Mouse (Mus musculus) limb, embryonic 10.5 days (tissue): ENCODE data around the gene Ppfibp2. TPM values are rescaled to one million over a fixed set of nuclear protein-coding genes. Genes with fewer than 3 reads are reported as not detected.

Experiments used
- DNase-seq: peaks from one replicate; pipeline ENCODE4 v3.0.0-alpha.2; 2017; ENCODE audit warnings: low spot score
- H3K27ac ChIP-seq: fragments of 300-500 bp; sonication (generic); 2 replicates; pipeline ENCODE4 v1.5.1; 2016; ENCODE audit warnings: mild to moderate bottlenecking
- H3K27me3 ChIP-seq: fragments of 300-500 bp; sonication (generic); 2 replicates; pipeline ENCODE4 v1.6.1; 2016; ENCODE audit warnings: low read depth, mild to moderate bottlenecking; ENCODE audit not compliant: poor library complexity, severe bottlenecking
- H3K36me3 ChIP-seq: fragments of 300-500 bp; sonication (generic); 2 replicates; pipeline ENCODE4 v1.6.1; 2016; ENCODE audit warnings: mild to moderate bottlenecking, moderate library complexity
- H3K4me1 ChIP-seq: fragments of 300-500 bp; sonication (generic); 2 replicates; pipeline ENCODE4 v1.6.1; 2016
- H3K4me3 ChIP-seq: fragments of 300-500 bp; sonication (generic); 2 replicates; pipeline ENCODE4 v1.5.1; 2016; ENCODE audit warnings: mild to moderate bottlenecking, moderate library complexity
- H3K9me3 ChIP-seq: fragments of 300-500 bp; sonication (generic); replicated peaks from 2 replicates; pipeline ENCODE4 v1.6.1; 2016; ENCODE audit warnings: mild to moderate bottlenecking
- WGBS: fragments of 180-500 bp; shearing (Covaris S2); methylation state at CpG from one replicate; pipeline ENCODE4 v1.1.7; 2016; 5-methylcytosine and 5-hydroxymethylcytosine counted together
- polyA plus RNA-seq: library from polyadenylated mRNA; unstranded; fragments of >200 nt; fragmentation: Nextera tagmentation; extraction: Ambion mirVana; gene quantifications from 2 replicates; pipeline ENCODE4 v1.2.1, GENCODE M21; 2016

The Ppfibp2 gene
- polyA plus RNA-seq, 1 experiment from 2014 or later = 24.9 TPM

DNA sequence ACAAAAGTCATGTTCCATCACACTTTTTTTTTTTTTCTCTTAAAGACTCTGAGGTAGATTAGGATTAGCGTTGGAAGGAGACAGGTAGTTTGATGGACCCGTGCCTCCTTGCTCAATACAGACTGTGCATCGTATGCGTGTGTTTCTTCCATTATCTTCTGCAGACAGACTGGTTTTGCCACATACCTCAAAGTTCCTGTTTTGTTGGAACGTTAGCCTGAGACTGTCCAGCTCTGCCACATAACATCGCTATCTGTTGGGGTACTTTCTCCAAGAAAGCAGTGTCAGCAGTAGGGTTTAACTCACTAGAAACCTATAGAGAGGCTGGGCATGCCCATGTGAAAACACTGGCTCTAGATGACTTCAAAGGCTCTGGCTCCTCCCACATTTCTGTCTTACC lies 61.4 kb downstream of the Ppfibp2 start:
- H3K9me3 ChIP-seq = no peaks in the 10 kb centered on the region
- WGBS = 92% methylated on average over 6 of the region's 6 CpGs
- no peak overlapping the region for H3K27ac ChIP-seq
- H3K27me3 ChIP-seq = no peaks in the 10 kb centered on the region
- no peaks in the 10 kb centered on the region for H3K36me3 ChIP-seq
- no peak for DNase-seq
- H3K4me1 ChIP-seq = peaks cover 12% of the 10 kb centered on the region
- no peak overlapping the region for H3K4me3 ChIP-seq

GRCm38 (mm10) chr7:107659186-107659918 lies 64.3 kb downstream of the Ppfibp2 start:
- WGBS = 85% methylated on average over 8 of the region's 8 CpGs
- no peaks in the 10 kb centered on the region for H3K36me3 ChIP-seq
- no peak overlapping the region for H3K27ac ChIP-seq
- no peak overlapping the region for H3K4me3 ChIP-seq
- no peaks in the 10 kb centered on the region for H3K9me3 ChIP-seq
- H3K4me1 ChIP-seq = peaks cover 31% of the 10 kb centered on the region
- no peaks in the 10 kb centered on the region for H3K27me3 ChIP-seq
- no peak for DNase-seq

DNA sequence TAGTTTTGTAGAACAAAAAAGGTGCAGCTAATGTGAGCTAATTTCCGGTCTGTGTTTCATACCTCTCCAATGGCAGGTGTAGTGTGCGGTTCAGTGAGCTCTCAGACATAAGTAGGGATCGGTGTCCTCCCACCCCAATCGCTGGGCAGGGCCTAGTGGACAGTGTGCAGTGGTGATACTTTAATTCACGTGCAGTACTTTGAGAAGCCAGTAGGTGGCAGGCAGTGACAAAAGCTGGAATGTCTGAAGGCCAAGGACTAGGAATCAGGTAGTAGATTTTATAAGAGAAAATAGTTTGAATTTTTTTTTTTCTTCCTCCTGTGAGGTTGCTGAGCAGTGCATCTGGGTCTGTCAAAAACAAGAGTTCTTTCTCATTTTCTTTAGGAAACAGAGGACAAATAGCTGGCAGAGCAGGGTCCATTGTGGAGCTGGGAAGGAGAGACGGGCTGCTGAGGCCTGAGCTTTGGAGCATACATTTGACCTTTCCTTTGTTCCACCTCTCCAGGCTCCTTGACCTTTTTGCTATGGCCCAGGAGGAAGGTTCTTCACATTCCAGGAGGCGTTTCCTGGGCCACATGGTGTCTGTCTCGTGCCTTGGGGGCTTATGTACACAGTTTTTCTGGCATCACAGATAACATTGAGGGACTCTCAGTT lies 66.3 kb downstream of the Ppfibp2 start:
- WGBS = 16% methylated on average over 8 of the region's 8 CpGs
- peak; percentile 78 for DNase-seq
- no peaks in the 10 kb centered on the region for H3K27me3 ChIP-seq
- H3K36me3 ChIP-seq = no peaks in the 10 kb centered on the region
- H3K9me3 ChIP-seq = no peaks in the 10 kb centered on the region
- H3K4me3 ChIP-seq = no peak overlapping the region
- peaks cover 49% of the 10 kb centered on the region for H3K4me1 ChIP-seq
- peak overlapping the region; percentile 96 for H3K27ac ChIP-seq

DNA sequence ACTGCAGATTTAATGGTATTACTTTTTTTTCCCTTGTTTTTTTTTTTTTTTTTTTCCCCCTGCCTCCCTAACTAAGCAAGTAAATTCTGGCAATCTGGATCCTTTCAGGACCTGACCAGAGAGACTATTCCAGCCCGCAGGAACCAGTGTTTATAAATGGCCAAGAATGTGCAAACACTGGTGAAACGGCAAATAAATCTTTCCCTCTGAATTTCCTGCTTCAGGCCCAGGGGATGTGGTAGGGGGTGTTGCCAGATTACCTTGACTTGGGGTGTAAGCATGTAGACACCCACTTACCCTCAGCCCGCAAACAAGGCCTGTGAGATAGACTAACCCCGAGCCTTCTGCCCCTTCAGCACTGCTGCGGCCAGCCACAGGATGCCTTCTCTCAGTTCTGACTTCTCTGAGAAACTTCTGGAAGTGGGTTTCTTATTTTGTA lies 66.9 kb downstream of the Ppfibp2 start:
- Histone ChIP-seq H3K36me3 (no peaks in the 10 kb centered on the region), H3K27me3 (no peaks in the 10 kb centered on the region), H3K27ac (peak overlapping the region; percentile 96), H3K4me1 (peaks cover 54% of the 10 kb centered on the region), H3K4me3 (no peak overlapping the region), H3K9me3 (no peaks in the 10 kb centered on the region)
- WGBS = 62% methylated on average over 5 of the region's 5 CpGs
- DNase-seq = peak; percentile 45

GRCm38 (mm10) chr7:107663621-107664020 lies 68.6 kb downstream of the Ppfibp2 start:
- H3K27me3 ChIP-seq = no peaks in the 10 kb centered on the region
- WGBS = 87% methylated on average over 6 of the region's 6 CpGs
- H3K9me3 ChIP-seq = no peaks in the 10 kb centered on the region
- DNase-seq = no peak
- no peak overlapping the region for H3K4me3 ChIP-seq
- peaks cover 71% of the 10 kb centered on the region for H3K4me1 ChIP-seq
- H3K27ac ChIP-seq = peak overlapping the region; percentile 96
- no peaks in the 10 kb centered on the region for H3K36me3 ChIP-seq

DNA sequence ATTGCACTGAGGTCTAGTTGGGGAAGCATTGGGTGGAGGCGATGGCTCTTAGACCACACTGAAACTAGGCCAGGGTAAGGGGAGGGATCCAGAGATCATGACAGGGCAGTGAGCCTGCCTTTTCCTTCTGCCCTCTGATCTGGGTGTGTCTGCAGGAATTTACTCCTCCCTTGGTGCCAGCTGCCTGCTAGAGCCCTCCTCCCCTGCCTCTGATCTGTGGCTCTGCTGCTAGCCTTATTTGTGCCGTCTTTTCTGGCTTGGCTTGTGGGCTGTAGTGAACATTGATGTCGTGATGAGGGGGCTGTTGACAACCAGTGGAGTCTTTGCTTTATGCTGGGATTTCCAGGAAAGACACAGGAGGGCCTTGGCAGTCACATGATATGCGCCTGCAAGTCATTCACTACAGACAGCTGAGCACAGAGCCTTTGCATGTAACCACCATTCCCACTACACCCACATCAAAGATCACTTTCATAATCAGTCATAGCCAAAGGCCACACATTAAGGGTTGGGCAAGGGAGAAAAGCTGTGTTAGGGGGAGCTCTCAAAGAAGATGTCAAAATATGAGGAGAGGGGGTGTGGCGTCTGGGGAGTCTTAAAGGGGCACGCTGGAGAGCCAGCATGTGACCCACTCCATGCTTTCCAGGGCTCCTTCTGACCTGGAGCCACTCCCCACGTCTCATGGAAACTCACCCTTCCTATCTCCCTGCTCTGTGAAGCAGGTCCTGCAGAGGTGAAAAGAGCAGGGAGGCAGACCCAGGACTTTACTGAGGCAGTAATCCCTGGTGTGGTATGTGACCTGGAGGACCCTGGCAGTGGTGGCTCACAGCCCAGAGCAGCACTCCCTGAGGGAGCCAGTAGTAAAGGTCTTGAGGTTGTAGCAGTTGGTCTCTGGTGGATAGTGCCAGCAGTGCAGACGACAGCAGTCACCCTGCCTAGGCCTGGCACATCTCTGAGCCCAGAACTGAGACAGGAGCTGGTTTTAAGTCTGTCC lies 69.4 kb downstream of the Ppfibp2 start:
- 30% methylated on average over 8 of the region's 8 CpGs for WGBS
- Histone ChIP-seq H3K36me3 (no peaks in the 10 kb centered on the region), H3K27me3 (no peaks in the 10 kb centered on the region), H3K9me3 (no peaks in the 10 kb centered on the region), H3K4me1 (peaks cover 73% of the 10 kb centered on the region), H3K27ac (peak overlapping the region; percentile 96), H3K4me3 (peak overlapping the region; percentile 59)
- DNase-seq = peak; percentile 51

GRCm38 (mm10) chr7:107665221-107665585 lies 70.2 kb downstream of the Ppfibp2 start:
- Histone ChIP-seq H3K4me3 (peak overlapping the region; percentile 59), H3K27ac (peak overlapping the region; percentile 96), H3K27me3 (no peaks in the 10 kb centered on the region), H3K4me1 (peaks cover 73% of the 10 kb centered on the region), H3K36me3 (peaks cover under 1% of the 10 kb centered on the region; the same call in 1 of the 2 replicates), H3K9me3 (no peaks in the 10 kb centered on the region)
- DNase-seq = no peak
- WGBS = 6% methylated on average over 4 of the region's 4 CpGs

DNA sequence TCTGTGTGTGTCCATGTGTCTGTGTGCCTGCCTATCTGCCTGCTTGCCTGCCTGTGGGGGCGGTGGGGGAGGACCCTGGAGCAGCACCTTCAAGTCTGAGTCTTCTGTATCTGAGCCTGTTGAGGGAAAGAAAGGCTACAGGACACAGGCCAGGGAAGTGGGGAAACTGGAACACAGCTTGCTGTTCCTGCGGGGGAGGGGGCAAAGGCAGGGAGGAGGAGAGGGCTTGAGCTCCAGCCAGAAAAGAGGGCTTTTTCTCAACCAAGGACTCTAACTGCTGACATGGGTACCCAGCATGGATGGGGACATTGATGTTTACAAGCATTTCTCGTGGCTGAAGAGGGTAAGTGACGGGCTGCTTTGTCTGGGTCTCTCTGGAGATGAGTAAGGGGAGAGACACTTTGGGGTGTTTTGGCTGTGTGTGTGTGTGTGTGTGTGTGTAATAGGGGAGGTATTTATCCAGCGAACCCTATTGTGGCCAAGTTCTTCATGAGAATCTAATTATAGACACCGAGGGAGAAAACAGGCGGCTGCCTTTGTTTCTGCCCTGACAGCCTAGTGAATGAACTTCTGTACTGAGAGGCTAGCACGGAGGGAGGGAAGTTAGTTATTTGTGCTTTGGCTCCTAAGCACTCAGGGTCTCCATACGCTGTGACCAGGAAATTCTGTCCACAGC lies 70.7 kb downstream of the Ppfibp2 start:
- peak; percentile 71 for DNase-seq
- Histone ChIP-seq H3K36me3 (peaks cover 5% of the 10 kb centered on the region), H3K9me3 (no peaks in the 10 kb centered on the region), H3K4me3 (peak overlapping the region; percentile 59), H3K27me3 (no peaks in the 10 kb centered on the region), H3K27ac (peak overlapping the region; percentile 96), H3K4me1 (peaks cover 73% of the 10 kb centered on the region)
- 17% methylated on average over 9 of the region's 9 CpGs for WGBS

DNA sequence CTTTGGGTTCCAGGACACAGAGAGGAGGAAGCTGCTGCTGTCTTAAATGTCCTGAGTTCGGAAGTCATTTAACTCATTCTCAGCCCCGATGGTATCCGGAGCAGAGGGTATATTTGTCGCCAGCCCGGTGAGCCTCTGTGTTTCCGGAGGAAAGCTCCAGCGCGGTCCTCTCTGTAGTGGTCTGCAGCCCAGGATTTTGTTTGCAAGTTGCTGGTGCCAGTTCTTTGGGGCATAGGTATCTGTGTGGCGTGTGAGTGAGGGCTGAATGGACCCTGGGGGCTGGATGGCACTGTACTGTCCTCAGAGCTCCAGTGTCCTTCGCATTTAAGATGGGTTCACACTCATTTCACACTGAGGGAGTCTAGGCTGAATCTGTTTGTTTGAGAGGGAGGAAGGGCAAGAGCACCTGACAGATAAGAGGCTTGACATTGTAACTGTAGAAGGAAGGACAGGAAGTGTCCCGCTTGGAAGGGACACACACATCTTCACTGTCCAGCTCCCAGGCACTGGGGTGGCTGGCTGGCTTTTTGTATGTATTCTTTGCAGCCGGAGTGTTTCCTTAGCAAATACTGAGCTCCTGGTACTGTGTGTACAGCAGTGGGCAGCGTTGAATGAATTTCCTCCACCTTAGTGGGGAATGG lies 71.4 kb downstream of the Ppfibp2 start:
- Histone ChIP-seq H3K27ac (peak overlapping the region; percentile 96), H3K4me3 (peak overlapping the region; percentile 59), H3K27me3 (no peaks in the 10 kb centered on the region), H3K36me3 (peaks cover 10% of the 10 kb centered on the region), H3K4me1 (peaks cover 72% of the 10 kb centered on the region), H3K9me3 (no peaks in the 10 kb centered on the region)
- whole genome bisulfite sequencing = 49% methylated on average over 13 of the region's 13 CpGs
- DNase-seq = peak; percentile 54

GRCm38 (mm10) chr7:107668514-107668913 lies 73.5 kb downstream of the Ppfibp2 start:
- Histone ChIP-seq H3K4me3 (no peak overlapping the region), H3K4me1 (peaks cover 51% of the 10 kb centered on the region)

DNA sequence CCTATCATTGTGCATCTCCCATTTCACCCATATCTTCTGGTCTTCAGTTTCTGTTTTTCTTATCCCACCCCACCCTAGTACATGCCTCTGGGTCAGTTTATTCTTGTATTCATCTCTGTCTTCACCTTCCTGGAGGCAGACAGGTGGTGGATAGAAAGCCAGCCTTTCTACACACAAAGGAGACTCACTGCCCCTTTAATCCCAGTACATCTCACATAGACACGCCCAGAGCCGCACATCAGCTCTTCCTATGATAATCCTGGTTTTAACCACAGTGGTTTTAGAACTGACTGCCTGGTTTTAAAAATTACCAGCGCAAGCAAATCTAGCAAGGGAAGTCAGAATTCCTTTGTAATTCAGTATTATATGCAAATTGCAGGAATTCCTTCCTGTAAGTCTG lies 80.2 kb downstream of the Ppfibp2 start:
- no peak for DNase-seq
- Histone ChIP-seq H3K9me3 (no peaks in the 10 kb centered on the region), H3K27ac (no peak overlapping the region), H3K36me3 (peaks cover 20% of the 10 kb centered on the region), H3K4me3 (no peak overlapping the region), H3K4me1 (peaks cover 8% of the 10 kb centered on the region), H3K27me3 (no peaks in the 10 kb centered on the region)
- WGBS = 81% methylated on average over 3 of the region's 3 CpGs

More at GRCm38 (mm10) chr7:107668514-107668913, 73.5 kb downstream of the Ppfibp2 start:
- Histone ChIP-seq H3K27ac (no peak overlapping the region), H3K36me3 (peaks cover 17% of the 10 kb centered on the region), H3K27me3 (no peaks in the 10 kb centered on the region), H3K9me3 (no peaks in the 10 kb centered on the region)
- no peak for DNase-seq
- WGBS = 89% methylated on average over 5 of the region's 5 CpGs
